Mouse (Mus musculus): ENCODE measurements around the gene Gm28230. TPM values are rescaled to one million over a fixed set of nuclear protein-coding genes. Genes with fewer than 3 reads are reported as not detected.

Gm28230 gene
- total RNA-seq, 4 experiments from 2014 or later = not detected

DNA sequence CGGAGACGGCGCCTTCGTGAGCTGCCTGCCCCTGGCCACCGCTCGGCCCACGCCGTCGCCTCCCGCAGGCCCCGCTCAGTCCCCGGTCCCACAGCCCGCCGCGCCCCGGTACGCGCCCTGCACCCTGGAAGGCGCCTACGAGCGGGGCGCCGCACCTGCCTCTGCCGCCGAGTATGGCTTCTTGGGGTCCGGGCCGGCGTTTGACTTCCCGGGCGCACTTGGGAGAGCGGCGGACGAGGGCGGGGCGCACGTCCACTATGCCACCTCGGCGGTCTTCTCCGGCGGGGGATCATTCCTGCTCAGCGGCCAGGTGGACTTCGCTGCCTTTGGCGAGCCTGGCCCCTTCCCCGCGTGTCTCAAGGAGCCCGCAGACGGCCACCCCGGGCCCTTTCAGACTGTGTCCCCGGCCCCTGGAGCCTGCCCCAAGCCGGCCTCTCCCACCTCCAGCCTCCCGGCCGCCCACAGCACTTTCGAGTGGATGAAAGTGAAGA lies 36.8 kb downstream of the Gm28230 start:
- DNase-seq (ENCODE audit: low spot score) = no peak

DNA sequence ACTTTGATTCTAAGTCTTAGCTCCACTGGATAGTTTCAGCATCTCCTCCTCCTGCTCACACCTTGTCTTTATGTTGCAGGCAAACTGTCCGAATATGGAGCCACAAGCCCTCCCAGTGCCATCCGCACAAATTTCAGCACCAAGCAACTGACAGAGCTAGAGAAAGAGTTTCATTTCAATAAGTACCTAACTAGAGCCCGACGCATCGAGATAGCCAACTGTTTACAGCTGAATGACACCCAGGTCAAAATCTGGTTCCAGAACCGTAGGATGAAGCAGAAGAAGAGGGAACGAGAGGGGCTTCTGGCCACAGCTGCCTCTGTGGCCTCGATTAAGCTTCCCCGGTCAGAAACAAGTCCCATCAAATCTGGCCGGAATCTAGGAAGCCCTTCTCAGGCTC lies 37.4 kb downstream of the Gm28230 start:
- DNase-seq (ENCODE audit: low spot score) = no peak

DNA sequence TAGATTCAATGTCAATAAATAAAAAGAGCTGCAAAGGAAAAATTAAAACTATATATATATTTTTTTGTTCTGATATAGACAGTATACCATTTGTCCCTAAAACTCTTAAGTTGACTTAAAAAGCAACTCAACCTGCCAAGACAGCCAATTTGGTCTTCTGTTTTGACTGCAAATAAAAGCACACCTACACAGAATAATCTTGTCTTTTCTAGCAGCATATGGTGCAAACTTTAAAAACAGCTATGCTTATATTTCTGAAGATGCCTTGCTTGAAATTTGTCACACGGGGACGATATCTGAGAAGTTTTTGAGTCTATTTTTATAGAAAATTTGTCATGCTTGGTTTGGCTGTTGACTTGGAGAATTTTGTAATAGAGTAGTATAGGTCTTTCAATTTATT lies 47.8 kb downstream of the Gm28230 start:
- DNase-seq (ENCODE audit: low spot score) = no peak

DNA sequence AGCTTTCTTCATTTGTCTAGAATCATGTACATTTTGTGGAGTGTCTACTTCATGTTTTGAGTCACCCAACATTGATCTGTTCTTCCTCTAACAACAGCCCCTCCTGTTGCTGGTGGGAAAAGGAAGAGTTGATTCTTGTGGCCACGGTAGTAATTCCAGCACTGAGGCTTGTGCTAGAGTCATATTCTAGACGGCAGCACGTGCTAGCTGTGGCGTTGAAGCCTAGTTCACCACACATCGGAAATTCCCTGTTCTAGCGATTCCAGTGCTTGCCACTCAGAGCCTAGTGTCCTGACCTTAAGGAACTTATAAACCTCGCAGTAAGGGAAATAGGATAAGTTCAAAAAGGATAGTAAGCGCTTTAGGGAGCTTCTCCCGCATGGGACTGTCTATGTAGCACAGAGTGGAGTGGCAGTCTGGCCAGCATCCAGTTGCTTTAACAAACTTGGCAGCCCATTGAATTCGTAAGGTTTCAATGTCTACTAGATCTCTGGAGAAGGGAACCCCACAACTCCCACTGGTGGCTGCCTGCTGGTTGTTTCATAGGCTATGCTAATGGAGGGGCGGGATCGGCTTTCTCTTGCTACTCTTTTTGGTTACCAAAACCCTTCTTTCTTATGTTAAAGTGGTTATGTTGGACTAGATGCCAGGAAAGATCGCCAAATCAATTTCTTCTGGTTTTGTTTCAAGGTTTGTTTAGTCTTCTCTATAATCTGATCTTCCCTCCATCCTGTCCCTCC lies 51.2 kb downstream of the Gm28230 start:
- no peak for DNase-seq (ENCODE audit: low spot score)

DNA sequence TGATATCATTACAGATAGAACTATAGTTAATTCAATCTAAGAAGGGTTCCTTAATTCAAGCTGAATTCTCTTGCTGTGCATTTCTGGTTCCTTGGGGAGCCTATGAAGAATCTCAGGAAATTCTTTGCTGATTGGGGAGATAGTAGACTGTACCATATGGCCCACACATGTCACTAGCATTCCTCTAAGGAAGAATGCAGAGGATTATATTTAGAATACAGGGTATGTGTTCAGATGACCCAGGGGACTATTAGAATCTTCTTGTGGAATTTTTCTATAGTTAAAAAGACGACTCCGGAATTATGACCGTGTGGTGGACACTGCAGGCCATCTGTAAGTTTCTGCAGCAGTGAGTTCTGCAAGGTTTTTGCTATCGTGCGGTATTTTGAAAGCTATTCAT lies 54.9 kb downstream of the Gm28230 start:
- no peak for DNase-seq (ENCODE audit: low spot score)

DNA sequence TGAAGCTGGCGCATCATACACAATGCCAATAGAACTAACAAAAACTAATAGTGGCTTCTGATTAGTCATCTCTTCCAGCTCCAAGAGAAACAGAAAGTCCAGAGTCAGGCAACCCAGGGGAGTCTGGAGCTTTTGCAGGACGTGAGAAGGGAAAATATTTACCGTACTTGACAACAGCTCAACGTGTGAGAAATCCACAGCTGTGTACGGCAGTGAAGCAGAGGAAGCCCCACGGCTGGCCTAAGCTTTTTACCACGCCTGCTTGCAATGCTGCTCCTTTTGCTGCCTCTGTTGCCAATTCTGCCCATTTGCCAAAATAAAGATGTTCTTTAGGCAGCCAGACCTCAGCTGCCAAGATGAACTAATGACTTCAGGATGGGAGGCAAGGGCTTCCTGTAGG lies 69.0 kb downstream of the Gm28230 start:
- DNase-seq (ENCODE audit: low spot score) = peak; percentile 24

Small RNA genes within 50 kb of the gene (microRNA-seq; reads per million reads assigned to microRNA genes)
- gene Gm44463 (not detected), gene Mir10b (962 reads per million, percentile 82 among the genes with 10 or more reads in this experiment)

Other genes with a start within 250 kb of the Gm28230 start
- 10 to 100 TPM; 18.7 to 23.7 (median 22.6) TPM for gene Lnpk, start 147.3 kb upstream of the Gm28230 start, total RNA-seq (2022)
- not detected for gene Evx2, start 67.2 kb upstream of the Gm28230 start, total RNA-seq (2022)
- not detected for gene Hoxd13, start 58.4 kb upstream of the Gm28230 start, total RNA-seq (2022)
- gene Hoxd12, start 51.7 kb upstream of the Gm28230 start, total RNA-seq (2022) = not detected
- gene Hoxd11, start 47.2 kb upstream of the Gm28230 start, total RNA-seq (2022) = not detected
- gene Hoxd10, start 34.8 kb upstream of the Gm28230 start, total RNA-seq (2022) = under 1 TPM in 1 of 4 experiments, not detected in 3; 0.12 TPM
- gene Hoxd9, start 29.0 kb upstream of the Gm28230 start, total RNA-seq (2022) = under 1 TPM; 0.22 to 0.49 (median 0.48) TPM
- 1 to 10 TPM in 1 of 4 experiments, under 1 TPM in 3; 0.53 to 1.5 (median 0.76) TPM for gene Hoxd8, start 22.1 kb upstream of the Gm28230 start, total RNA-seq (2022)
- gene Hoxd3, start 14.8 kb upstream of the Gm28230 start, total RNA-seq (2022) = under 1 TPM in 1 of 4 experiments, not detected in 3; 0.16 TPM
- gene Hoxd4, start 14.8 kb upstream of the Gm28230 start, total RNA-seq (2022) = under 1 TPM; 0.32 to 0.79 (median 0.38) TPM
- gene Hoxd1, start 36.3 kb downstream of the Gm28230 start, total RNA-seq (2022) = not detected
- gene Mtx2, start 99.1 kb downstream of the Gm28230 start, total RNA-seq (2022) = 100 to 1,000 TPM; 111 to 125 (median 119) TPM